Mouse (Mus musculus) c-Kit-negative CD71-positive TER-119-positive erythroid progenitor cells, embryonic 14.5 days (primary cell): ENCODE data around the gene 1700102P08Rik.

Source experiments
- DNase-seq: peaks from one replicate; pipeline ENCODE4 v3.0.0-alpha.2; 2013; ENCODE audit warnings: low read depth, low spot score

Gene 1700102P08Rik

GRCm38 (mm10) chr9:108392676-108393075, at the start of gene 1700102P08Rik:
Gene 1700102P08Rik (plus strand): TSS chr9:108392805.
- DNase-seq, result no peak

GRCm38 (mm10) chr9:108343331-108343730, 49.3 kb upstream of the 1700102P08Rik start:
- DNase-seq, result no peak

DNA sequence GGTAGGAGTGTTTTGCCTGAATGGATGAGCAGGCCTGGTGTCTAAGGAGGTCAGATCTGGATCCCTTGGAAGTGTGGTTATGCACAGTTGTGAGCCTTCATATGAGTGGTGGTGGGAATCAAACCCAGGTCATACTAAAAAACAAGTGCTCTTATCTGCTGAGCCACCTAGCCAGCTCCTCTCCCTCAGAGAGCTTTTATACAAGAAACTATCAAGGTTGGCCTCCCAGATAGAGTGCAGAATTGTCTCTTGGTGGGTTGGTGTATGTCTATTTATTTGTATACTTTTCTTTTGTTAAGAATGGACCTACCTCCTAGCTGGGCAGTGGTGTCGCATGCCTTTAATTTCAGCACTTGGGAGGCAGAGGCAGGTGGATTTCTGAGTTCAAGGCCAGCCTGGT, 48.8 kb upstream of the 1700102P08Rik start:
- no peak for DNase-seq

- DNase-seq, result no peak
Measured at GRCm38 (mm10) chr9:108344471-108344870, 48.1 kb upstream of the 1700102P08Rik start.

DNA sequence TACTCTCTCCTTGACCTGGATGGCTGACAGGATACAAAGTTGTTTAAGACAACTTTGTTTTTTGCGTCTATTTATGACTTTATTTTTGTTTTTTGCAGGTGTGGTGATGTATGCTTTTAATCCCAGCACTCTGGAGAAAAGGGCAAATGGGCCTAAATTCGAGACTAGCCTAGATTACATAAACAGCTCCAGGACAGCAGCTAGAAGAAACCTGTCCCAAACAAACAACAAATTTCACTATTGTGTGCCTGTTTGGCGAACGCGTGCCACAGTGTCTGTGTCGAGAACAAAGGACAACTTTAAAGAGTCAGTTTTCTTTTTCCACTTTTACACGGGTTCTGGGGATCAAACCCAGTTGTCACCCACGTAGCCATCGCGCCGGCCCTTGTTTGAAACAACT, 45.6 kb upstream of the 1700102P08Rik start:
- no peak for DNase-seq

DNA sequence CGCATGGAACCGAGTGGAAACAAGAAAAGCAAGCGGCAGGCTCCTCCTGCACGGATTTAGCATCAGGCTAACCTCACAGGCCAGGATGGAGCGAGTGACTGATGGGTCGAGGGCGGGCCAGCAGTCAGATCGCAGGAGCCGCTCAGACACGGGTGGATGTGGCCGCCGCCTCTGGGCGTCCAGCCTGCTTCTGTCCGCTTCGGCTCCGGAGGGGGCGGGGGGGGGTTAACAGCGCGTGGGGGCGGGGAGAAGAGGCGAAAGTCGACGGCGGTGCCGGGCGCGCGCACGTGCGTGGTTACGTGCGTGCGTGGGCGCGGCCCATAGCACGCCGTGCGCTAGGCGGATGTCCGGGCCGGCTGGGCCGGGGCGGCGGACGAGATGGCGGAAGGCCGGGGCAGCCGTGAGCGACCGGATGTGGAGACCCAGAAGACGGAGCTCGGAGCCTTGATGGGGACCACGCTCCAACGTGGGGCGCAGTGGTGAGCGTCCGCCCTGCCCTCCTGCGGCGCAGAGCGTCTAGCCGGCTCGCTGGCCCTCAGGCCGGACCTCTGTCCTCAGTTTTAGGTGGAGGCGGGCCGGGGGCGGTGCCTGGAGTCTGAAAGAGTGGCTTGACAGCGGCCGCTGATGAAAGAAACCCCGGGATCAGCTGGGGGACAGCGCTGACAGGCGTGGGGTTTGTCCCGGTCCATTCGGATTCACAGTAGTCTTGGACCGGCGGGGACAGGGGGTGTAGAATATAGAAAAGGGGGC, 44.9 kb upstream of the 1700102P08Rik start, which contains the start of gene Usp4:
Gene Usp4 (plus strand): TSS at position 314 of the 750 bp plus-strand sequence.
- DNase-seq, result peak; percentile 80

- no peak for DNase-seq
Measured at GRCm38 (mm10) chr9:108348290-108348680, 44.3 kb upstream of the 1700102P08Rik start.

- no peak for DNase-seq
Measured at GRCm38 (mm10) chr9:108349727-108350126, 42.9 kb upstream of the 1700102P08Rik start.

DNA sequence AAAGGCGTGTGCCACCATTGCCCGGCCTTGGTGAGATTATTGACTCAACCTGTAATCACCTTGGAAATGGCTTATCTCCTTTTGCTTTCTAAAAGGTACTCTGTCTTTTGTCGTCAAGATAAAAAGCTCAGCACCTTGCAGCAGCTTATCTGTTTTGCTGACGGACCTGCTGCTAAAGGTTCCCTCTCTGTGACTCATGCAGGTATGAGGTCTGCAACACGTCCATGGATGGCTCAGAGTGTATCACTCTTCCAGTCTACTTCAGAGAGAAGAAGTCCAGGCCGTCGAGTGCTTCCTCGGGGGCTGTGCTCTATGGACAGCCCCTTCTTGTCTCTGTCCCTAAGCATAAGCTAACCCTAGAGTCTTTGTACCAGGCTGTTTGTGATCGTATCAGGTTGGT, 14.4 kb upstream of the 1700102P08Rik start:
- DNase-seq, result no peak

DNA sequence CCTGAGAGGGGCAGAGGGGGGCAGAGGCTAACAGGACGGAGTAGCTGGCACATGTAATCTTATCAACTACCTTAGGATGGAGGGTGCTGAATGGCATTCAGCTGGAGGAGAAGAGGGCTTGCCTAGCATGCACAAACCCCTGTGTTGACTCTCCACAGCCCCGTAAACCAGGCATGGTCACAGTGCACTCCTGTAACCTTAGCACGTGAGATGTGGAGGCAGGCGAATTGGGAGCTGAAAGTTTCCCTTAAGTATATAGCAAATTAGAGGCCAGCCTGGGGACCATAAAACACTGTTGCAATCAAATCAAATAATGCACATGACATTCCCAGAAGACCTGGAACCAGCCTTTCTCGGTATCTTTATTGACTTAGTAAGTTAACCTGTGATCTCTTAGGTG, 13.9 kb upstream of the 1700102P08Rik start:
- no peak for DNase-seq

- DNase-seq, result no peak
Measured at GRCm38 (mm10) chr9:108379294-108379693, 13.3 kb upstream of the 1700102P08Rik start.

- no peak for DNase-seq
Measured at GRCm38 (mm10) chr9:108381382-108381781, 11.2 kb upstream of the 1700102P08Rik start.

GRCm38 (mm10) chr9:108385006-108385405, 7.6 kb upstream of the 1700102P08Rik start:
- no peak for DNase-seq

- no peak for DNase-seq
Measured at GRCm38 (mm10) chr9:108386816-108387215, 5.8 kb upstream of the 1700102P08Rik start.

- DNase-seq, result no peak
Measured at GRCm38 (mm10) chr9:108388601-108389000, 4.0 kb upstream of the 1700102P08Rik start.

DNA sequence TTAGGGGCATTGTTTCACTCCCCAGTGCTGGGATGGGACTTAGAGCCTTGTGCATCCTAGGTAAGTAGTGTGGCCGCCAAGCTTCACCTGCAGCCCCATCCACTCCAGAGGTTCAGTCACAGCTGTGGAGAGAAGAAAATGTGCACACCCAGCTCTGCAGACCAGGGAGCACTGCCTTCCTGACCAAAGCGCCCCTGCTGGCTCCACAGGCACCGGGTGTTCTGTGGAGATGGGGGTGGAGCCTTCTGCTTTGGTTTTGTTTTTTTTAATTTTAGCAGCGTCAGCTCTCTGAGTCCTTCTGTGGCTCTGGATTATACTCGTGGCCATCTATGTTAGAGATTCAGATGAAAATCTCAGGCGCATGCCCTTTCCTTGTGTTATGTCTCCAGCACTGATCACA, 3.4 kb upstream of the 1700102P08Rik start:
- no peak for DNase-seq

DNA sequence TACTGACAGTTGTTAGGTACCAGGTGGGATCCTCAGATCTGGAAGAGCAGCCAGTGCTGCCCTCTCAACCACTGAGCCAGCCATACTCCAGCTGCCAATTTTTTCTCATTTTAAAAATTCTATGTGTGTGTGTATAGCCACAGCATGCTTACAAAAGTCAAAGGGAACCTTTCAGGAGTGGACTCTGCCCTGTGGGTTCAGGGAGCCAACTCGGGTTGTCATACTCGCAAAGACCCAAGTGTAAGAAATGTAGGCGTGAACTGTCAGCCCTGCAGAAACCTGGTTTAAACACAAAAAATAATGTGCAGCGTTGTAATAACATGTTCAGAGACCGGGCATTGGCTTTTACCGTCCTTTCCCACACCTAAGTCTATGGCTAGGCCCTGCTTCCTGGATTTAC, 1.6 kb downstream of the 1700102P08Rik start:
- DNase-seq, result no peak

- no peak for DNase-seq
Measured at GRCm38 (mm10) chr9:108395427-108395826, 2.8 kb downstream of the 1700102P08Rik start.

GRCm38 (mm10) chr9:108398324-108398723, 5.7 kb downstream of the 1700102P08Rik start:
- no peak for DNase-seq

- no peak for DNase-seq
Measured at GRCm38 (mm10) chr9:108401186-108401960, 8.8 kb downstream of the 1700102P08Rik start.

DNA sequence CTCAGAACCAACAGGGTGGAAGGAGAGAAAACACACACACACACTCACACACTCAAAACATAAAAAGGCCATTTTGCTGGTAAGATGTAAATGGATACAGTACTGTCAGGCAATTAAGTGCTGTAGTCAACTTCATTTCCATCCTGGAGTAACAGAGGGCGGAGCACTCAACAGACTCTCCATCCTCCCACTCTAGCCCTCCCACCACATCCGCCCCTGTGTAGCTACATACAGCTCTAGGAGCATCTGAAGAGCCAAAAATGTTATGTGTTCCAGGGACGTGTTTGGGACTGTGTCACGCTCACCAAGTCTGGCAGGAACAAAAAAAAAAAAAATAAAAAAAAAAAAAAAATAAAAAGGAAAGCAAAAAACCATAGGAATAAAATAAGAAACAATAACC, 10.5 kb downstream of the 1700102P08Rik start:
- DNase-seq, result no peak

DNA sequence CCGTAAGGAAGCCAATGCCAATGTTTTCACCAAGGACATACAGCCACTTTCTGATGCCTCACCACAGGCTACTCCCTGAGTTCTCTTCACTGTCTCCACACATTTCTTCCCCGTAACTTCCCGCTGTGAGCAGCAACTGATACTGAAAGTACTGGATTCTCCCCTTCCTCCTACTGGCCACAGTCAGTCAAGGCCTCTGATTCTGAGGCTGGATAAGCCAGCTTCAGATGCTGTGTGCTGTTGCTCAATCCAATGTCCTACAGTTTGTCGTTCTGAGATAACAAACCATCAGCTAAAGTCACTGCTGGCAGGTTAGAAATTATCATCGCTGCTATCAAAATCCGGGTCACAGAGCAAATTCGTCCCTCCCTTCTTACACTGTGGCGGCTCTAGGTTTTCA, 11.8 kb downstream of the 1700102P08Rik start:
- DNase-seq, result no peak

GRCm38 (mm10) chr9:108409535-108409934, 16.9 kb downstream of the 1700102P08Rik start:
- no peak for DNase-seq
